Mouse (Mus musculus) heart, embryonic 12.5 days (tissue): ENCODE results near the gene Eid2. TPM values are rescaled to one million over a fixed set of nuclear protein-coding genes. Genes with fewer than 3 reads are reported as not detected.
A peak's percentile ranks its signal among the peaks of the same experiment; 100 is the strongest.
"Not testable (repeated sequence)": the region's sequence is repeated elsewhere in the genome, so short reads cannot be mapped to it uniquely, and the experiment has no call there.

Source experiments
- ATAC-seq: fragments of 200-750 bp; cut with Nextera tagmentation; 2 replicates; pipeline ENCODE4 v1.8.0; 2017; ENCODE audit warnings: moderate TSS enrichment, moderate library complexity; ENCODE audit not compliant: insufficient number of reproducible peaks, low FRiP score
- H3K27ac ChIP-seq: fragments of 300-500 bp; sonication (generic); 2 replicates; pipeline ENCODE4 v1.5.1; 2016; ENCODE audit warnings: mild to moderate bottlenecking, moderate library complexity; ENCODE audit not compliant: poor library complexity, severe bottlenecking
- H3K27me3 ChIP-seq: fragments of 300-500 bp; sonication (generic); replicated peaks from 2 replicates; pipeline ENCODE4 v1.6.1; 2016; ENCODE audit warnings: mild to moderate bottlenecking, moderate library complexity
- H3K36me3 ChIP-seq: fragments of 300-500 bp; sonication (generic); 2 replicates; pipeline ENCODE4 v1.6.1; 2016; ENCODE audit warnings: mild to moderate bottlenecking, moderate library complexity
- H3K4me1 ChIP-seq: fragments of 300-500 bp; sonication (generic); replicated peaks from 2 replicates; pipeline ENCODE4 v1.6.1; 2016; ENCODE audit warnings: mild to moderate bottlenecking
- H3K4me2 ChIP-seq: fragments of 300-500 bp; sonication (generic); 2 replicates; pipeline ENCODE4 v1.6.1; 2016; ENCODE audit warnings: mild to moderate bottlenecking, moderate library complexity
- H3K4me3 ChIP-seq: fragments of 300-500 bp; sonication (generic); 2 replicates; pipeline ENCODE4 v1.5.1; 2016; ENCODE audit warnings: mild to moderate bottlenecking
- H3K9ac ChIP-seq: fragments of 300-500 bp; sonication (generic); 2 replicates; pipeline ENCODE4 v1.6.1; 2016; ENCODE audit warnings: mild to moderate bottlenecking, moderate library complexity
- H3K9me3 ChIP-seq: fragments of 300-500 bp; sonication (generic); replicated peaks from 2 replicates; pipeline ENCODE4 v1.6.1; 2016; ENCODE audit warnings: mild to moderate bottlenecking, moderate library complexity
- WGBS: fragments of 180-500 bp; shearing (Covaris S2); methylation state at CpG from one replicate; pipeline ENCODE4 v1.1.7; 2016; 5-methylcytosine and 5-hydroxymethylcytosine counted together
- polyA plus RNA-seq: library from polyadenylated mRNA; unstranded; fragments of >200 nt; fragmentation: Nextera tagmentation; extraction: Ambion mirVana; gene quantifications from 2 replicates; pipeline ENCODE4 v1.2.1, GENCODE M21; 2016

The Eid2 gene
- 7.4 and 8.7 TPM in 2 replicates for polyA plus RNA-seq

- H3K9ac ChIP-seq: peak within 1 kb of the TSS; percentile 91
- peak within 1 kb of the TSS; percentile 77 for H3K27ac ChIP-seq
- whole genome bisulfite sequencing: 5% methylated on average over 57 of the region's 57 CpGs
- no peaks in the 10 kb centered on the region for H3K27me3 ChIP-seq
- peak within 1 kb of the TSS; percentile 82 for H3K4me3 ChIP-seq
- no peaks in the 10 kb centered on the region; the same call in 1 of the 2 replicates for H3K9me3 ChIP-seq
- H3K4me1 ChIP-seq: peaks cover 5% of the 10 kb centered on the region
- ATAC-seq: peak; percentile 84
- peak within 1 kb of the TSS; percentile 75 for H3K4me2 ChIP-seq
- H3K36me3 ChIP-seq: peaks cover 20% of the 10 kb centered on the region
Measured at GRCm38 (mm10) chr7:28267129-28268041, at the start of gene Eid2. Gene Eid2 (plus strand): TSS chr7:28267881.

- H3K36me3 ChIP-seq, H3K27me3 ChIP-seq, H3K9me3 ChIP-seq, H3K4me2 ChIP-seq, H3K27ac ChIP-seq, H3K4me1 ChIP-seq, H3K4me3 ChIP-seq, H3K9ac ChIP-seq, ATAC-seq: not testable (repeated sequence)
- 83% methylated on average over 20 of the region's 20 CpGs for WGBS
Measured at GRCm38 (mm10) chr7:28218951-28219740, 48.5 kb upstream of the Eid2 start.

GRCm38 (mm10) chr7:28226836-28227235, 40.8 kb upstream of the Eid2 start:
- not testable (repeated sequence) for H3K27me3 ChIP-seq, ATAC-seq, H3K4me2 ChIP-seq, H3K4me1 ChIP-seq, H3K36me3 ChIP-seq, H3K9ac ChIP-seq, H3K4me3 ChIP-seq, H3K27ac ChIP-seq
- WGBS: 74% methylated on average over 4 of the region's 4 CpGs
- peaks cover 12% of the 10 kb centered on the region; the same call in 1 of the 2 replicates for H3K9me3 ChIP-seq

- not testable (repeated sequence) for H3K4me3 ChIP-seq, ATAC-seq, H3K36me3 ChIP-seq, H3K4me2 ChIP-seq, H3K4me1 ChIP-seq, H3K27ac ChIP-seq, H3K27me3 ChIP-seq, H3K9ac ChIP-seq
- 79% methylated on average over 4 of the region's 4 CpGs for WGBS
- H3K9me3 ChIP-seq: peaks cover 12% of the 10 kb centered on the region; the same call in 1 of the 2 replicates
Measured at GRCm38 (mm10) chr7:28227421-28227820, 40.3 kb upstream of the Eid2 start.

- not testable (repeated sequence) for ATAC-seq, H3K4me2 ChIP-seq, H3K27ac ChIP-seq, H3K9me3 ChIP-seq, H3K9ac ChIP-seq, H3K27me3 ChIP-seq, H3K36me3 ChIP-seq, H3K4me1 ChIP-seq, H3K4me3 ChIP-seq
- 61% methylated on average over 2 of the region's 2 CpGs for WGBS
Measured at GRCm38 (mm10) chr7:28243943-28244342, 23.7 kb upstream of the Eid2 start.

- Histone ChIP-seq H3K27me3 (no peaks in the 10 kb centered on the region), H3K4me2 (no peak overlapping the region), H3K4me1 (no peaks in the 10 kb centered on the region), H3K9me3 (peaks cover 6% of the 10 kb centered on the region; the same call in 1 of the 2 replicates), H3K27ac (no peak overlapping the region), H3K4me3 (no peak overlapping the region), H3K9ac (no peak overlapping the region), H3K36me3 (no peaks in the 10 kb centered on the region)
- ATAC-seq: no peak
- WGBS: 82% methylated on average over 3 of the region's 3 CpGs
Measured at GRCm38 (mm10) chr7:28248957-28249356, 18.7 kb upstream of the Eid2 start.

- WGBS: 84% methylated on average over 17 of the region's 17 CpGs
- Histone ChIP-seq H3K4me2 (no peak overlapping the region), H3K9ac (no peak overlapping the region), H3K4me1 (no peaks in the 10 kb centered on the region), H3K27ac (no peak overlapping the region), H3K27me3 (no peaks in the 10 kb centered on the region), H3K36me3 (no peaks in the 10 kb centered on the region), H3K4me3 (no peak overlapping the region), H3K9me3 (peaks cover 15% of the 10 kb centered on the region; the same call in 1 of the 2 replicates)
- no peak for ATAC-seq
Measured at GRCm38 (mm10) chr7:28251976-28252375, 15.7 kb upstream of the Eid2 start.

GRCm38 (mm10) chr7:28254591-28254990, 13.1 kb upstream of the Eid2 start:
- Histone ChIP-seq H3K9ac (no peak overlapping the region), H3K4me2 (no peak overlapping the region), H3K27me3 (no peaks in the 10 kb centered on the region), H3K36me3 (no peaks in the 10 kb centered on the region), H3K4me1 (no peaks in the 10 kb centered on the region), H3K27ac (no peak overlapping the region), H3K9me3 (peaks cover 9% of the 10 kb centered on the region; the same call in 1 of the 2 replicates), H3K4me3 (no peak overlapping the region)
- 81% methylated on average over 6 of the region's 6 CpGs for WGBS
- no peak for ATAC-seq

GRCm38 (mm10) chr7:28255476-28255875, 12.2 kb upstream of the Eid2 start:
- no peaks in the 10 kb centered on the region for H3K4me1 ChIP-seq
- no peak for ATAC-seq
- WGBS: 77% methylated on average over 6 of the region's 6 CpGs

GRCm38 (mm10) chr7:28262861-28263260, 4.8 kb upstream of the Eid2 start:
- H3K9ac ChIP-seq: no peak overlapping the region
- H3K4me3 ChIP-seq: no peak overlapping the region
- WGBS: 42% methylated on average over 5 of the region's 5 CpGs
- ATAC-seq: no peak
- H3K4me2 ChIP-seq: no peak overlapping the region
- H3K9me3 ChIP-seq: no peaks in the 10 kb centered on the region; the same call in 1 of the 2 replicates
- no peaks in the 10 kb centered on the region for H3K4me1 ChIP-seq
- no peak overlapping the region for H3K27ac ChIP-seq
- H3K36me3 ChIP-seq: no peaks in the 10 kb centered on the region
- H3K27me3 ChIP-seq: no peaks in the 10 kb centered on the region

More at GRCm38 (mm10) chr7:28255476-28255875, 12.2 kb upstream of the Eid2 start:
- no peak overlapping the region for H3K9ac ChIP-seq
- no peak overlapping the region for H3K4me2 ChIP-seq
- H3K9me3 ChIP-seq: peaks cover 9% of the 10 kb centered on the region; the same call in 1 of the 2 replicates
- no peaks in the 10 kb centered on the region for H3K36me3 ChIP-seq
- H3K27ac ChIP-seq: no peak overlapping the region
- H3K4me3 ChIP-seq: no peak overlapping the region
- H3K27me3 ChIP-seq: no peaks in the 10 kb centered on the region

GRCm38 (mm10) chr7:28263786-28264185, 3.9 kb upstream of the Eid2 start:
- Histone ChIP-seq H3K4me2 (no peak overlapping the region), H3K36me3 (no peaks in the 10 kb centered on the region), H3K4me1 (peaks cover 4% of the 10 kb centered on the region), H3K4me3 (no peak overlapping the region), H3K27me3 (no peaks in the 10 kb centered on the region), H3K9me3 (no peaks in the 10 kb centered on the region; the same call in 1 of the 2 replicates), H3K9ac (no peak overlapping the region), H3K27ac (no peak overlapping the region)
- ATAC-seq: no peak
- WGBS: 4% methylated on average over 13 of the region's 15 CpGs
